Mouse (Mus musculus) right cerebral cortex, postnatal 14 days (tissue): ENCODE data around the gene Ppargc1a.

Source experiments
- DNase-seq: peaks from one replicate; pipeline ENCODE4 v3.0.0; 2022

Gene Ppargc1a

GRCm38 (mm10) chr5:51410006-51410405 is 157.5 kb downstream of the Ppargc1a start:
- no peak for DNase-seq

GRCm38 (mm10) chr5:51406406-51406805 is 161.1 kb downstream of the Ppargc1a start:
- no peak for DNase-seq
